Comparison of ENCODE assay signal across 7 mouse cellular contexts in the genomic region with DNA sequence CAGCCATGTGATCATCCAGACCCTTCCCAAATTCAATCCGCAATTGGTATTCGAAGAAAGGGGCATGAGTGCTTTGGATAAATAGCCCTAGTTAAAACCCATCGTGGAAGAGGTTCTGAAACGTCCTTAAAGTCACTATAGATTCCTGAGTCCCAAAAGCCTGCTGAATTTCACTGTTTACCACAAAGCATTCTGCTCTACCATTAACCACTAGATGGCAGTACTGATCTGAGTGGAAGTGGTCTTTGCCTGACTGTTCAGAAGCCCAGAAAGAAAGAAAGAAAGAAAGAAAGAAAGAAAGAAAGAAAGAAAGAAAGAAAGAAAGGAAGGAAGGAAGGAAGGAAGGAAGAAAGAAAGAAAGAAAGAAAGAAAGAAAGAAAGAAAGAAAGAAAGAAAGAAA. TPM values are rescaled to one million over a fixed set of nuclear protein-coding genes. Genes with fewer than 3 reads are reported as not detected.
A peak's percentile ranks its signal among the peaks of the same experiment; 100 is the strongest.
DNase-seq lines count a peak whose midpoint lies in the region; ATAC-seq and TF ChIP-seq lines count a peak whose summit lies in the region.
"Not testable (repeated sequence)": the region's sequence is repeated elsewhere in the genome, so short reads cannot be mapped to it uniquely, and the experiment has no call there.

No protein-coding gene starts in this region.

- 52% methylated on average over 4 of the region's 4 CpGs for WGBS in liver, embryonic 14.5 days (ENCODE audit: insufficient replicate concordance)
- 63% methylated on average over 4 of the region's 4 CpGs for WGBS in midbrain, embryonic 14.5 days

- not testable (repeated sequence) for H3K4me1 ChIP-seq in E14TG2a.4 (replicated peaks; ENCODE audit: low read depth, low read length); bone marrow macrophage, adult 2 months (ENCODE audit: control insufficient read depth, insufficient read depth, low read length); liver, embryonic 14.5 days (replicated peaks; ENCODE audit: control insufficient read depth in 2 of 2, insufficient read depth in 2 of 2, low read length in 1 of 2); midbrain, embryonic 14.5 days (ENCODE audit: control insufficient read depth, insufficient read depth, low read length)

- H3K9ac ChIP-seq in liver, embryonic 14.5 days (replicated peaks); midbrain, embryonic 14.5 days (replicated peaks; ENCODE audit: low read length): not testable (repeated sequence)

- H3K9me3 ChIP-seq in E14TG2a.4 (ENCODE audit: low read length); liver, embryonic 14.5 days (ENCODE audit: control insufficient read depth, low read length); midbrain, embryonic 14.5 days (ENCODE audit: control insufficient read depth, low read length): not testable (repeated sequence)

- peak; percentile 69 for DNase-seq in embryo, embryonic 10.5 days (ENCODE audit: low spot score)
- peak; percentile 41 for DNase-seq in forelimb bud, embryonic 11.5 days (ENCODE audit: low read depth, low spot score)
- DNase-seq in induced T-regulatory cell, adult 2 months (ENCODE audit: low read depth) = peak; percentile 63
- DNase-seq in liver, embryonic 14.5 days (ENCODE audit: low read depth in 3 of 3, low spot score in 3 of 3) = not testable (repeated sequence)
- DNase-seq in midbrain, embryonic 14.5 days = peak; percentile 82

- 0 out of 2 replicates have a peak, but pooled peaks have one; percentile 17 for TF ChIP-seq CTCF in E14TG2a.4 (conservative IDR thresholded peaks at IDR 0.05; ENCODE audit: low read length)
- not testable (repeated sequence) for TF ChIP-seq CTCF in bone marrow macrophage, adult 2 months (IDR thresholded peaks at IDR 0.05; ENCODE audit: low read depth, low read length)
- peak; percentile 53; the same call in 1 of the 2 replicates for TF ChIP-seq CTCF in liver, embryonic 14.5 days (IDR thresholded peaks at IDR 0.05; ENCODE audit: low read depth)

- peak overlapping the region; percentile 60 for H3K27ac ChIP-seq in bone marrow macrophage, adult 2 months (ENCODE audit: insufficient read depth, low read depth, low read length)
- H3K27ac ChIP-seq in liver, embryonic 14.5 days; midbrain, embryonic 14.5 days (replicated peaks; ENCODE audit: low read depth, low read length): not testable (repeated sequence)

- H3K4me2 ChIP-seq in liver, embryonic 14.5 days (ENCODE audit: low read depth); midbrain, embryonic 14.5 days (ENCODE audit: low read length): not testable (repeated sequence)

- H3K4me3 ChIP-seq in E14TG2a.4 (replicated peaks; ENCODE audit: low read length); bone marrow macrophage, adult 2 months (ENCODE audit: insufficient read depth, low read length); liver, embryonic 14.5 days (ENCODE audit: insufficient read depth in 1 of 2, low read depth in 2 of 2, low read length in 2 of 2); midbrain, embryonic 14.5 days (replicated peaks; ENCODE audit: low read depth, low read length): not testable (repeated sequence)

- H3K36me3 ChIP-seq in E14TG2a.4 (ENCODE audit: insufficient read depth, low read length); liver, embryonic 14.5 days (replicated peaks; ENCODE audit: control insufficient read depth, insufficient read depth, low read depth); midbrain, embryonic 14.5 days (ENCODE audit: control insufficient read depth, insufficient read depth, low read length): not testable (repeated sequence)

- TF ChIP-seq POLR2A in bone marrow macrophage, adult 2 months (IDR thresholded peaks at IDR 0.05; ENCODE audit: borderline replicate concordance, low read depth, low read length) = not testable (repeated sequence)

- not testable (repeated sequence) for TF ChIP-seq EP300 in liver, embryonic 14.5 days (IDR thresholded peaks at IDR 0.05; ENCODE audit: low read depth)

- ATAC-seq in liver, embryonic 14.5 days (ENCODE audit: insufficient read depth); midbrain, embryonic 14.5 days (ENCODE audit: low FRiP score, low TSS enrichment): not testable (repeated sequence)

- H3K27me3 ChIP-seq in E14TG2a.4 (ENCODE audit: insufficient read depth, low read length); liver, embryonic 14.5 days (ENCODE audit: control insufficient read depth, insufficient read depth, low read length); midbrain, embryonic 14.5 days (ENCODE audit: control insufficient read depth, insufficient read depth, low read length): not testable (repeated sequence)

RNA-seq across cellular contexts. Expression of a gene that starts 13.9 kb away (rescaled TPM):
- 44.2 and 47.1 TPM in 2 replicates for polyA plus RNA-seq in bone marrow macrophage, adult 2 months (2012; ENCODE audit: insufficient read depth, insufficient read length, missing spikeins)
- 9.2 and 12.4 TPM in 2 replicates for polyA plus RNA-seq in liver, embryonic 14.5 days (2012; rRNA removed)
- polyA plus RNA-seq in liver, embryonic 14.5 days (2014; fragmentation: Nextera tagmentation; extraction: Ambion mirVana) = 17.5 and 18.4 TPM in 2 replicates
- 16.4 and 20.4 TPM in 2 replicates for polyA plus RNA-seq in midbrain, embryonic 14.5 days (2014; fragmentation: Nextera tagmentation; extraction: Ambion mirVana)
